Mouse (Mus musculus): ENCODE results near the gene 4930402F06Rik. TPM values are rescaled to one million over a fixed set of nuclear protein-coding genes. Genes with fewer than 3 reads are reported as not detected.
A peak's percentile ranks its signal among the peaks of the same experiment; 100 is the strongest.

4930402F06Rik gene
- polyA plus RNA-seq (2016; fragmentation: Nextera tagmentation; extraction: Ambion mirVana): not detected in 2 replicates

DNA sequence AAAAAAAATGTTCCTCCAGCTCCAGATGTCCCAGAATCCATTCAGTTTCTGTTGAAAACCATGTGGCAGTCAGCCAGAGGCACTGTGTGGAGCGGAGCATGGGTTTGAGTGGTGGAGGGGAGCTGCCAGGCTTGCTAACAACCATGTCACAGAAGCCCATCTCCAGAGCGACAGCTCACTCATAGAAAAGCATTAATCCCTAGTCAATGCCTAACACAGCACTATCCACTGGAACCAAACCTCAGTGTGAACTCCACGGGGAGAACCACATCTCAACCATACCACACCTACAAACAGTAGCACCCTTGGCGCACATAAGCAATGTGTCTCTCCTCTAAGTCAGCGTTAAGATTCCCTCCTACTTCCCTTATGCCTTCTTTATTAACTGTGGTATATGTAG lies at the start of gene 4930402F06Rik:
Gene 4930402F06Rik (minus strand): TSS at position 80 of the 400 bp plus-strand sequence.
- H3K4me1 ChIP-seq: no peaks in the 10 kb centered on the region
- no peak for DNase-seq (ENCODE audit: low spot score)
- 79% methylated on average over 5 of the region's 5 CpGs for WGBS

DNA sequence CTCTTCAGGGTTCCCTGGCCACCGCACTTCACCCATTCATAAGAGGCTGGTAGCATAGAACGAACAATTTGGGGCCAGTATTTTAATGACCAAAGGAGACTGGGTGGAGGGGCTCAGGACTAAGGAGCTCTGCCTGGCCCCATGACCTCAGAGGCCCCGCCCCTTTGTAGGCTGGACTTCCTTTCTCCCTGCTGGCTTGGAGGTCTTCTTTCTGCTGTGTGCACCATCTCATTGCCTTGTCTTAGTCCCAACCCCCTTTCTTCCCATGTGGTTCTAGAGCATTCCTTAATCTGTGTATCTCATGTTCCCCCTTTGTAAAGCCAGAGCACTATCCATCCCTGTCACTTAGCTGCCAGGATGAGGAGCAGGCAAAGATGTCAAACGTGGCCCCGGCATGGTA lies 49.3 kb upstream of the 4930402F06Rik start:
- Histone ChIP-seq H3K4me1 (peaks cover 76% of the 10 kb centered on the region), H3K4me3 (no peak overlapping the region), H3K9me3 (replicated peaks) (no peaks in the 10 kb centered on the region), H3K36me3 (no peaks in the 10 kb centered on the region), H3K27me3 (ENCODE audit: low read depth, poor library complexity, severe bottlenecking) (peaks cover 14% of the 10 kb centered on the region; the same call in 1 of the 2 replicates), H3K27ac (peak overlapping the region; percentile 34; the same call in 1 of the 2 replicates)
- DNase-seq (ENCODE audit: low spot score): no peak
- WGBS: 73% methylated on average over 5 of the region's 5 CpGs

More for the DNA sequence above, at the start of gene 4930402F06Rik:
- no peaks in the 10 kb centered on the region for H3K27me3 ChIP-seq (ENCODE audit: low read depth, poor library complexity, severe bottlenecking)
- no peaks in the 10 kb centered on the region for H3K36me3 ChIP-seq
- H3K4me3 ChIP-seq: no peak within 1 kb of the TSS
- no peak within 1 kb of the TSS for H3K27ac ChIP-seq
- H3K9me3 ChIP-seq (replicated peaks): no peaks in the 10 kb centered on the region

GRCm38 (mm10) chr2:35445610-35446009 lies 48.6 kb upstream of the 4930402F06Rik start:
- no peaks in the 10 kb centered on the region for H3K36me3 ChIP-seq
- WGBS: 87% methylated on average over 7 of the region's 7 CpGs
- H3K27ac ChIP-seq: no peak overlapping the region
- H3K4me3 ChIP-seq: no peak overlapping the region
- H3K27me3 ChIP-seq (ENCODE audit: low read depth, poor library complexity, severe bottlenecking): peaks cover 15% of the 10 kb centered on the region; the same call in 1 of the 2 replicates
- no peaks in the 10 kb centered on the region for H3K9me3 ChIP-seq (replicated peaks)
- H3K4me1 ChIP-seq: peaks cover 80% of the 10 kb centered on the region
- DNase-seq (ENCODE audit: low spot score): no peak

- WGBS: 77% methylated on average over 6 of the region's 6 CpGs
- H3K4me3 ChIP-seq: no peak overlapping the region
- no peaks in the 10 kb centered on the region for H3K9me3 ChIP-seq (replicated peaks)
- H3K4me1 ChIP-seq: peaks cover 85% of the 10 kb centered on the region
- no peak overlapping the region for H3K27ac ChIP-seq
- H3K27me3 ChIP-seq (ENCODE audit: low read depth, poor library complexity, severe bottlenecking): peaks cover 15% of the 10 kb centered on the region; the same call in 1 of the 2 replicates
- no peak for DNase-seq (ENCODE audit: low spot score)
- no peaks in the 10 kb centered on the region for H3K36me3 ChIP-seq
Measured at GRCm38 (mm10) chr2:35444764-35445262, 47.8 kb upstream of the 4930402F06Rik start.

GRCm38 (mm10) chr2:35443981-35444763 lies 47.2 kb upstream of the 4930402F06Rik start:
- H3K36me3 ChIP-seq: no peaks in the 10 kb centered on the region
- peaks cover 15% of the 10 kb centered on the region; the same call in 1 of the 2 replicates for H3K27me3 ChIP-seq (ENCODE audit: low read depth, poor library complexity, severe bottlenecking)
- WGBS: 73% methylated on average over 16 of the region's 16 CpGs
- peaks cover 82% of the 10 kb centered on the region for H3K4me1 ChIP-seq
- no peak for DNase-seq (ENCODE audit: low spot score)
- no peaks in the 10 kb centered on the region for H3K9me3 ChIP-seq (replicated peaks)
- H3K27ac ChIP-seq: no peak overlapping the region
- no peak overlapping the region for H3K4me3 ChIP-seq

GRCm38 (mm10) chr2:35443325-35443724 lies 46.4 kb upstream of the 4930402F06Rik start:
- Histone ChIP-seq H3K27ac (no peak overlapping the region), H3K27me3 (ENCODE audit: low read depth, poor library complexity, severe bottlenecking) (peaks cover 15% of the 10 kb centered on the region; the same call in 1 of the 2 replicates), H3K4me3 (no peak overlapping the region), H3K36me3 (no peaks in the 10 kb centered on the region), H3K4me1 (peaks cover 74% of the 10 kb centered on the region), H3K9me3 (replicated peaks) (no peaks in the 10 kb centered on the region)
- WGBS: 54% methylated on average over 5 of the region's 5 CpGs
- no peak for DNase-seq (ENCODE audit: low spot score)

- peaks cover 15% of the 10 kb centered on the region; the same call in 1 of the 2 replicates for H3K27me3 ChIP-seq (ENCODE audit: low read depth, poor library complexity, severe bottlenecking)
- peaks cover 62% of the 10 kb centered on the region for H3K4me1 ChIP-seq
- no peak overlapping the region for H3K4me3 ChIP-seq
- no peaks in the 10 kb centered on the region for H3K9me3 ChIP-seq (replicated peaks)
- no peak for DNase-seq (ENCODE audit: low spot score)
- H3K27ac ChIP-seq: no peak overlapping the region
- H3K36me3 ChIP-seq: no peaks in the 10 kb centered on the region
- 93% methylated on average over 6 of the region's 6 CpGs for WGBS
Measured at GRCm38 (mm10) chr2:35442079-35442478, 45.1 kb upstream of the 4930402F06Rik start.

GRCm38 (mm10) chr2:35441419-35441818 lies 44.4 kb upstream of the 4930402F06Rik start:
- no peaks in the 10 kb centered on the region for H3K9me3 ChIP-seq (replicated peaks)
- DNase-seq (ENCODE audit: low spot score): no peak
- WGBS: 89% methylated on average over 6 of the region's 6 CpGs
- H3K4me3 ChIP-seq: no peak overlapping the region
- H3K27ac ChIP-seq: no peak overlapping the region
- H3K27me3 ChIP-seq (ENCODE audit: low read depth, poor library complexity, severe bottlenecking): peaks cover 15% of the 10 kb centered on the region; the same call in 1 of the 2 replicates
- H3K36me3 ChIP-seq: no peaks in the 10 kb centered on the region
- peaks cover 55% of the 10 kb centered on the region for H3K4me1 ChIP-seq

DNA sequence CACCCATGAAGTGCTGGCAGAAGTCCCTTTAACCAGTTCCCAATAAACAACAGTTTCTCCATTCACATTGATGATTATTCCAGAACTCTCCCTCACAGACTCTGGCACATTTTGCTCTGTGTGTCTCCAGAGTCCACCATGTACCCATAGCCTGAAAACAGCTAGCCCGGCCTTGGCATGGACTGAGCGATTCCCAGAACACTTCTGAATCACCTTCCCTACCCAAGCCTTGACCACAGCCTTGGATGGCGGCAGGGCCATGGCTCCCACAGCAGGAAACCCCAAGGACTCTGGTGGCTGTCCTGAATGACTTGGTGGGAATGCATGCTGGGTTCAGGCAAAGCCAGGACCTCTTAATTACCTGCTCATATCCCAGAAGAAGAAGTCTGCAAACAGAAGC lies 43.5 kb upstream of the 4930402F06Rik start:
- no peak overlapping the region for H3K4me3 ChIP-seq
- no peak overlapping the region; the same call in 1 of the 2 replicates for H3K27ac ChIP-seq
- H3K36me3 ChIP-seq: no peaks in the 10 kb centered on the region
- peaks cover 15% of the 10 kb centered on the region; the same call in 1 of the 2 replicates for H3K27me3 ChIP-seq (ENCODE audit: low read depth, poor library complexity, severe bottlenecking)
- 88% methylated on average over 3 of the region's 3 CpGs for WGBS
- DNase-seq (ENCODE audit: low spot score): no peak
- H3K4me1 ChIP-seq: peaks cover 46% of the 10 kb centered on the region
- H3K9me3 ChIP-seq (replicated peaks): no peaks in the 10 kb centered on the region

GRCm38 (mm10) chr2:35437796-35438195 lies 40.8 kb upstream of the 4930402F06Rik start:
- Histone ChIP-seq H3K4me3 (no peak overlapping the region), H3K36me3 (no peaks in the 10 kb centered on the region), H3K27ac (no peak overlapping the region), H3K4me1 (peaks cover 40% of the 10 kb centered on the region), H3K27me3 (ENCODE audit: low read depth, poor library complexity, severe bottlenecking) (peaks cover 11% of the 10 kb centered on the region; the same call in 1 of the 2 replicates), H3K9me3 (replicated peaks) (no peaks in the 10 kb centered on the region)
- no peak for DNase-seq (ENCODE audit: low spot score)
- WGBS: 89% methylated on average over 2 of the region's 2 CpGs

DNA sequence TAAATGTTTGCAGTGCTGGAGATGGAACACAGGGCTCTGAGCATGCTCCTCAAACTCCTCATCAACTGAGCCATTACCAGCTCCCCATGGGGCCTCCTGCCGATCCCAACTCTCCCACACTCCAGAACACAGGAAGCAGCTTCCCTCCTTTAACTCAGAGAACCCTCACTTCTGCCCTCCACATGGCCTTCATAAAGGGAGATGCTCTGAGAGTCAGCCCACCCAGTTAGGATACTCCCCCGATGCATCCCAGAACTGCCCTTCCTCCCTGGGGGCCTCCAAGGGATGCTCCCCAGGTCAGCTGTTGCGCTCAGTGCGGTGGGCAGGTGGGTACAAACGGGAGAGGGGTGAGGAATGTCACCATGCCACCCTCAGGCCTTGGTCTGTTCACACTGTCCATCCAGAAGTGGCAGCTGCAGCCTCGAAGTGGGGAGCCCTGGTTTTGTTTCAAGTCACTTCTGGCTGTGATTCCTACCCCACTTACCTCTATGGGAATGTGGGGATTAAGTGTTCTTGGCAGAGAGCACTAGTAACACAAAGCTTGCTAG lies 37.7 kb upstream of the 4930402F06Rik start:
- 85% methylated on average over 6 of the region's 6 CpGs for WGBS
- Histone ChIP-seq H3K9me3 (replicated peaks) (no peaks in the 10 kb centered on the region), H3K27me3 (ENCODE audit: low read depth, poor library complexity, severe bottlenecking) (no peaks in the 10 kb centered on the region), H3K36me3 (no peaks in the 10 kb centered on the region), H3K4me1 (peaks cover 35% of the 10 kb centered on the region), H3K27ac (peak overlapping the region; percentile 8; the same call in 1 of the 2 replicates), H3K4me3 (no peak overlapping the region)
- no peak for DNase-seq (ENCODE audit: low spot score)

DNA sequence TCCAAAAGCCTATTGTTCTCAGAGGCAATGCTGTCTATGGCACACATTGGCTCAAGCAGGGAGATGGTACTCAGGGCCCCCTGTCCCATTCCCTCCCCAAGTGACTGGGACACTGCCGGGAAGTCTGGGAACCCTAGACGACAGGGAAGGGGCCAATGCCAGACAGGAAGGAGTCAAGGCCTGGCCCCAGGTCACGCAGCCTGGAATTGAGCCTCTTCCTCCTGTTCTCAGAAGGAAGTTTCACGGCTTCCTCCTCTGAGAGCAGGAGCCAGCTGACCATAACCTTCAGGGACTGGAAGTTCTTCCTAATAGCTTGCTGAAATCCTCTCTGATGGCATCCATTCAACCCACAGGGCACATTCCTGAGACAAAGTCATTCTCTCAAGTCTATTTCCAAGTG lies 36.5 kb upstream of the 4930402F06Rik start:
- Histone ChIP-seq H3K36me3 (no peaks in the 10 kb centered on the region), H3K27me3 (ENCODE audit: low read depth, poor library complexity, severe bottlenecking) (no peaks in the 10 kb centered on the region), H3K4me1 (peaks cover 43% of the 10 kb centered on the region), H3K27ac (peak overlapping the region; percentile 46; the same call in 1 of the 2 replicates), H3K4me3 (no peak overlapping the region), H3K9me3 (replicated peaks) (no peaks in the 10 kb centered on the region)
- WGBS: 66% methylated on average over 4 of the region's 4 CpGs
- no peak for DNase-seq (ENCODE audit: low spot score)

DNA sequence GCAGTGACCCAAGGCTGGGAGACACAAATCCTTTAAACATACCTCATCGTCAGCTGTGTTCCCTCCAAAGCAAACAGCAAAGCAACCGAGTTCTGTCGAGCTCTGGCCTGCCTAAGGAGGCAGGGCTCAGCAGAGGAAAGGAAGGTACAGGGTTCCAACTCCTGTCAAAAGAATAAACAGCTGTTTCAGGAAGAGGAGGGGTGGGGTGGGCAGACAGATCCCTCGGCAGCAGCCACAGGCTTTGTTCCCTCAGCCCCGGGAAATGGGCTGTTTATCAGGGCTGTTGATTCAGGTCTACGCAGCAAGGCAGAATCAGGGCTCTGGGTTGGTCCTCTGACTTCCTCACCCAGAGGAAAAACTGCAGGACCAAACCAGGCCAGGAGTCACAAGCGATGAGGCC lies 35.5 kb upstream of the 4930402F06Rik start:
- H3K27me3 ChIP-seq (ENCODE audit: low read depth, poor library complexity, severe bottlenecking): no peaks in the 10 kb centered on the region
- 0 out of 2 replicates have a peak overlapping the region, but pooled peaks have one; percentile 11 for H3K27ac ChIP-seq
- no peaks in the 10 kb centered on the region for H3K9me3 ChIP-seq (replicated peaks)
- no peak overlapping the region for H3K4me3 ChIP-seq
- 17% methylated on average over 7 of the region's 7 CpGs for WGBS
- H3K36me3 ChIP-seq: no peaks in the 10 kb centered on the region
- H3K4me1 ChIP-seq: peaks cover 52% of the 10 kb centered on the region
- no peak for DNase-seq (ENCODE audit: low spot score)
